Mouse (Mus musculus) lung, postnatal 14 days (tissue): ENCODE results near the gene Shank2.
A peak's percentile ranks its signal among the peaks of the same experiment; 100 is the strongest.

ENCODE experiments used
- DNase-seq: peaks from one replicate; pipeline ENCODE4 v3.0.0; 2021

The Shank2 gene

DNA sequence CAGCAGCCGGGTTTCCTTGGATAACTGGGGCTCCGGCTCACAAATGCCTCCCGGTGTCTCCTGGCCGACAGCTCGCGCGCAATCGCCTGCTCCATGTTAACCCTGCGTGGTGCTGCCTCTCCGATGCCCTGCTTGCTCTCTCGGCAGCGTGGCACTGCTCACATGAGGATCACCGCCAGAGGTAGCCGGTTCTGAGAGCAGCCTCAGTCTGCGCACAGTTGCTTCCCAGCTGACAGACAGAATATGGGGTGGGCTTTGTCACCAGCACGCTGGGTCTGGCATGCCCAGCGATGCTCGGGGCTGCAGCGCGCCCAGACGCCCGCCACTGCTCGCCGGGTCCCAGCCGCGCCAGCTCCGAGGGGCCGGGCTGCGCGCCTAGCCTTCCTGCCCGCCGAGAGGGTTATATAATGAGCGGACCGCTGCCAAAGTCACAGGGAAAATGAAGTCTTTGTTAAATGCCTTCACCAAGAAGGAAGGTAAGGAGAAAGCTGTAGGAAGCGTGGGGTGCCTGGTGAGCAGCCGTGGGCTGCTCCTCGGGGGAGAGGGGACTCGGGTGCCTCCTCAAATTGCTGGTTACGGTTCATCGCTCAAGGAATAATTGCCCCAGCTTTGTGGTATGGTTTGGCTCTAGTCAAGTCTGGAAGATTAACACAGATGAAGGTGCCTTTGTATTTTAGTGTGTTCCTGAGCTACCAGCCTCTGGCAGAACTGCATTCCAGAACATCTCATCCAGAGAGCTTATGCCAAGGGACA lies 173.9 kb downstream of the Shank2 start:
- no peak for DNase-seq

DNA sequence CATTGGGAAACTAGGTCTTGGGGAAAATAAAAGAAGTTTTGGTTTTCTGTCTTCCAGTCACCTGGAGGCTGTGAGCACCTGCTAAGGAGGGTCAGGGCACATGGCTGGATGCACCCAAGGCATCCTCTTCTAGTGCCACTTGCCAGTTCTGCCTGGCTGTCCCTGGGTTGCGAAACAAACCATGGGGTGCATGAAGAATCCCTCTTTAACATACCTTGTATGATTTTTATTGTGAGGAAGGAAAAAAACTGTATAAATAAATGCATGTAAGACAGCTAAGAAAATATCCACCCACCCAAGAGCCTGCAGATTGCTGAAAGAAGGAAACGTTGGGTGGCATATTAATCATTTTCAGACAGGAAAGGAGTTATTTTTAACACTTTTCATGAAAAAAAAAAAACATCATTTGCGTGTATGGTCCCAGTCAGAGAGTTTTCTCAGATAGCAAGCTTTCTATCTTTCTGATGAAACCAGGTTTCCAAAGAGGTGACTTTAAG lies 174.6 kb downstream of the Shank2 start:
- no peak for DNase-seq

DNA sequence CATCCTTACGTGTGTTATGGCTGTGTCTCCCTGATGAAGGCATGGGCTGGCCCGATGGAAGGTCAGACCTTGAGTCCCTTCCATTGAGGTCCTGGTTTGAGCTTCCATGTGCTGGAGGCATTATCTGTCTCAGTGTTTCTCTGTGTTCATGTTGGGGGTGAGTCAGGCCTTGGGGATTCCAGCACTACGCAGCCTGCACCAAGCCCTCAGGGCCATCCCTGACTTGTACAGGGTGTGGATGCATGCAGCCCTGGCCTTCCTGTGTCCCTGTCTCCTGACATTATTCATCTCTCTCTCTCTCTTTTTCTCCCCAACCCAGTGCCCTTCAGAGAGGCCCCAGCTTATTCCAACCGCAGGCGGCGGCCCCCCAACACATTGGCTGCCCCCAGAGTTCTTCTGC lies 177.7 kb downstream of the Shank2 start:
- no peak for DNase-seq

DNA sequence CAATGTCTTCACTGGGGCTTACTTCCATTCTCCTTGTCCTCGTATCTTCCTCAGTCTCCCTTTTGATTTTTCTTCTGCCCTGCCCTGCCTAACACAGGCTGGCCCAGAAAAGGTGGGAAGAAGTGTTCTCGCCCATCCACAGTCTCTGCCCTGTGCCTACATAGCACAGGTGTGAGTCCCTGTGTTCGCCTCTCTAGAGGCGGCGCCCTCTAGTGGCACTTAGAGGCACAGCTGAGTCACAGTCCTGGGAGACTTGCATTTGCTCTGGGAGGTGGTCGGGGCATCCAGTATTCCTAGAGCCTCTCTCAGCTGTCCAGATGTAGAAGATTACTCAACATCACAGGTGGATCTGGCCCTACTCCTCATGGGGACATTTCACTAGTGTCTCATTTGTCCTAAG lies 179.2 kb downstream of the Shank2 start:
- DNase-seq: peak; percentile 57

DNA sequence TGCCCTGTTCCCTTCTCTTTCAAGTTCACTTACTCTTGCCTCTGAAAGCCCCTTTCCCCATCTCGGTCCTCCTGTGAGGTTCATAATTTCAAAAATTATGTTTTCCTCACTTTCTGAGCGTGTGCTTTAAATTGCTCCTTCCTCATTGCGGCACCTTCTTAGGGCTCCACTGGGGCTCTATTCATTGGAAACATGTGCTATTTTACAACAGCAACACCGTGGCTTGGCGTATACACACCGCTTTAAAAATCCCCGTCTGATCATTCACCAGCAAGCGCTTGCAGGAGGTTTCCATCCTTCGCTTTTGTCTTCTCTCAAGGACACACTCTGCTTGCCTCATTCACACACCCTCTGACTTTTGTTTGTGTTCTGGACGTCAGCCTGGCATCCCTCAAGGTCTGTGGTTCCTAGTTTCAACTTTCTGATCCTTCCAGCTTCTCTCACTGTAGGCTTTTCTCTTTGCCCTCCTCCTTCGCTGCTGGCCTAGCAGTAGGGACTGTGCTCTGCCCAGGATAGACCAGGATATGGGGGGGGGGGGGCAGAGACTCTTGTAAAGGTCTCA lies 186.2 kb downstream of the Shank2 start:
- DNase-seq: no peak

DNA sequence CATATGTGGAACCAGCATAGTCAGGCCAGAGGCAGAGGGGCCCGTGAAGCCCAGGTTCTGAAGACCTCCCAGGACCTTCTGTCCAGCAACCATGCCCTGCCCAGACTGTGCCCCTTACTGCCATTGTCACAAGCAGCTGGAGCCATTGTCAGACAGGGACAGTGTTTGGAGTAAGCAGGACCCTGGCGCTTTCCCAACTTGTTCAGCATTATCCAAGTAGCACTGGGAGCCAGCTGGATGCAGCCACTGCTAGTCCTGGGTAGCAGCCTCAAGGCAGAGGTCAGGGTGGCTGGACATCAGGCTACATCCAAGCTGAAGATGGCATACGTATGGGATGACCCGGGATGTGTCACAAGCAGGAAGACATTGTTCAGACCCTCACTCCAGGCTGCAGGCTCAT lies 187.7 kb downstream of the Shank2 start:
- DNase-seq: no peak

DNA sequence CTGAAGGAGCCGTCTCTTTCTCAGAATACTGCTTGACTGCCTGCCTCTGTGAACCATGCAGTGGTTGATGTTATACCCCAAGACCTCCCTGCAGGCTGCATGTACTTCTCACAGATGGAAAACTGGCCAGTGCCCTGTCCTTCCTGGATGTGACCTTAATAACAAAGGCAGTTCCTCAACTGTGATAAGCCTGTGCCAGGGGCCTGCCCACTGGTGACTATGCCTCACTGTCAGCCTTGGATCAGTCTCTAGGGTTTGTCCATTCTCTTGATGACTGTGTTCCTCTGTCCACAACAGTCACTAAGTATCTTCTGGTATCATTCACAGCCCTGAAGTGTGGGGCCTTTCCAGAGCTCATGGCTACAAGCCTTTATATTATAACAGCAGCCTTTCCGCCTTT lies 196.8 kb downstream of the Shank2 start:
- no peak for DNase-seq

DNA sequence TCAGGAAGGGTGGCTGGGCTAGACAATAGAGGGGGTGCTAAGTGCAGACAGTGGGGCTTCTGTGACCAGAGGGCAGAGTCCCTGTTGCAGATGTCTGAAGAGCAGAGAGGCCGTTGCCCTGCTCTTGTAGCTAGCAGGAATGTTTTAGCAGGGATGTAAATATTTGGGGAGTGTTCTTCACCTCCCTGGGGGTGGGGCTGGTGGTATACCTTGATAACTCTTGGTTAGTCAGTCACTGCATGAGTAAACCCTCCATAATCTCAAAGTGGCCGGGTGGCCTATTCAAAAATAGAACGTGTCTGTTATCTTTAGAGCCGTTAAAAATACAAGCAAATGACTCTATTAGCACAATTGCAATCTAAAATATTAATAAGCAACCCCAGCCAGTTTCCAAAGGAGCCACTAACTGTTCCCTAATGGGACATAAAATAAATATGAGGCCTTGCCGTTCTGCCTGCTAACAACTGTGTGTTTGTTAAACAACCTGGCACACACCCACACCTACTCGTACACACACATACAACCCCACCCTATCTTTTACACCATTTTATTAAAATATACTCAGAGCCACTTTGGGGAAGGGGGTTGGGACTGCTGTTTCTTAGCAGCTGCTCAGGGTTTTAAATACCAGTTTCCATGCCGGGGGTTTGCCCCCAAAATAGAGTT lies 200.4 kb downstream of the Shank2 start:
- DNase-seq: no peak

DNA sequence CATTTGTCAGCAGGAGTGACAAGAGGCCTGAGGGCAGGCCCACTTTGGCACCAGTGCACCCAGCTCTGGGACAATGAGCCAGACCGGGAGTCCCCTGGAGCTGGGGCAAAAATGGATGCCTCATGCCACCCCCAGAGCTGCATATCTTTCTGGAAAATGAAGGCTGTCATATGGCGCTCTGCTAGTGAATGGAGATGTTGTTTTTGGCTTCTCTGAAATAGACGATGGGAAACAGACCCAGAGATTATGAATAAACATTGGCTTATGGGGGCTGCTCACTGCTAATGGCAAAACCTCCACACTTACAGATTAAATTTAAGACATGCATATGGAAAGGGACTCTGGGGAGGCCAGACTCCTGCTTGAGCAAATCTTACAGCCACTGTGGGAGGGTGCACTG lies 202.6 kb downstream of the Shank2 start:
- no peak for DNase-seq

DNA sequence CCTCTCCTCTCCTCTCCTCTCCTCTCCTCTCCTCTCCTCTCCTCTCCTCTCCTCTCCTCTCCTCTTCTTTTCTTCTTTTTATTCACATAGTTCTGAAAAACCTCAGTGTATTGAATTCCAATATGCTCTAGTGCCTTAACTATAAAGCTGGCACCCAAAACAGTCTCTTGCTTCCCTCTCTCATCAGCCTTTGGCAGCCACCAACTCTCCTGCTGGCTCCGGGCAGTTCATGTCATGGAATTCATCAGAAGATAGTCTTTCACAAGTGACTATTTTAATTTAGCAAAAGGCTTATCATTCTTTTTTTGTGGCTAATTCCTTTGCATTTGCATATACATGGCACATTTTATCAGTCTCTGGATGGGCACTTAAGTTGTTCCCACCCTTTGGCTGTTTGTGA lies 203.4 kb downstream of the Shank2 start:
- no peak for DNase-seq

DNA sequence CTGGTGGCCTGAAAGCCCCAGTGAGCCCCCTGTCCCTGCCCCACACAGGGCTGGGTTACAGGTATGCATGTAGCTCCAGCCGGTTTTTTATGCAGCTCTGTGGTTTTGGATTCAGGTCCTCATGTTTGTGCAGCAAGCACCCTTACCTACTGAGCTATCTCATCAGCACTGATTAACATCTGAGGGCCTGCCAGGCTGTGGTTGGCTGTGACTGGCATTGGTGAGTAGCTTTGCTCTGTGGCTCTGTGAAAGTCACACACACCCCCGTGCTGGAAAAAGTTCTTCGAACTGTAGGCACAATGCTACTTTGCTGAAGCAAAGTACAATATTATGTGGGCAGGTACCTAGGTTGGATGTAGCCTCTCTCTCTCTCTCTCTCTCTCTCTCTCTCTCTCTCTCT lies 204.1 kb downstream of the Shank2 start:
- no peak for DNase-seq

DNA sequence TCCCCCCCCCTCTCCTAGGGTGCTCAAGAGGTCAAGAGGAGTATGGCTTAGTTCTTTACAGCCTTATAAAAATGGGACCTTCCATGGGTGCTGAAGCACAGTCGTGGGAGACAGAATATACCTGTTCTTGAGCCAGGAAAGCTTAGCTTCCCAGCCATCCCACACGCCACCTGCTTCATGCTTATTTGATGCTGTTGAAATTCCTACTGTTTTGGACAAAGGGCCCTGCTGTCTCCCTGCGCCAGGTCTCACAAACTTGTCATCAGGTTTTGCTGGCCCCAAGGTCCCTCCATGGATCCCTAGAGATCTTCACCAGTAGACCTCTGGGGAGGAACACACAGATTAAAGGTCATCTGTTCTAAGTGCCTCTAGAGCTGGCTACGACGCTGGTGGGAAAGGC lies 204.5 kb downstream of the Shank2 start:
- DNase-seq: no peak

DNA sequence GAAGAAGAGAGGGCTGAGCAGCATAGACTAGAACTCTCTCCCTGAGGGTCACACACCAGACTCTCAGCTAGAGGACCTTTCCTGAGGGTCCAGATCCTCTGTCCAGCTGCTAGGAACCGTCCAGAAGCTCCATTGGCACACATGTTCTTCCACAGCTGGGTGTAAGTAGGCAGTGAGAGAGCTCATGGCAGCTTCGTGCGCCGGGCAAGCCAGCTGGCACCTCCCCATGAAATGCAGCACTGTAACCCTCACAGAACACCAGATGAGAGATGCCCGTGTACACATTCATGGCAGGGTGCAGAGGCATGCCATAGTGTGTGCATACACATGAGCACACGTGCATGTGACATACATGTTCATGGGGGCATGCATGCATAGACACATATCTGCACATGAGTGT lies 205.4 kb downstream of the Shank2 start:
- DNase-seq: no peak

DNA sequence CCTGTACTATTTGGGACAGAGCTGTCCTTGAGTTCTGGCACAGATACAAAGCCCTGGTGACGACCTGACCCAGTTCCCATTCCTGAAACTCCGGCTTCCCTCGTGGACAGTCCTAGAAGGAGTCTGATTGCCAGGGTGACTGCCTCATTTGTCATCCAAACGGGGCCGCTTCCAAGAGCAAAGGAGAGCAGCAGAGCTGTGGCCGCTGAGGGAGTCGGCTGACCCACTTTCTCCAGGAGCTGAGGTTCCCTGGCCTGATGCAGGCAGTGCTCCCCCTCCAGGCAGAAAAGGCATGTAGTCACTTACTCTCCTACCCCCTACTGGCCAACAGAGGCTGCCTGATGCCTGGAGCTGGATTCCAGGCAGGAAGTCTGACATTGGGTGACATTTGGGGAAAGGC lies 206.1 kb downstream of the Shank2 start:
- DNase-seq: peak; percentile 39

DNA sequence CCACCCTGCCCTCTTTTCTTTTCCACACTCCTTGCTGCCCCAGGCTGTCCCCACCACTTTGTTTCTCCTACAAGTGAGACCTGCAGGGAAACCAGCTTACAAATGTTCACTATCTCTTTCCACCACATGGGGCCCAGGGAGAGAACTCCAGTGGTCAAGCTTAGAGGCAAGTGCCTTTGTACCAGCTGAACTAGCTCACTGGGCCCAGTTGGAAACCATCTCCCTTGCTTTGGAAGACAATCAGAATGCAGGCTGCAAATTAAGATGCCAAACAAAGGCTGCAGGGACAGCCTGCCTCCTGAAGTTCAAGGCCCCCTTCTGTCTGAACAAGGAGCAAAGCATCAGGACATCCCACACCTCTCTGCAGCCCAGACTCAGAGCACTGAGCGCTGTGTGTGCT lies 206.9 kb downstream of the Shank2 start:
- DNase-seq: no peak

DNA sequence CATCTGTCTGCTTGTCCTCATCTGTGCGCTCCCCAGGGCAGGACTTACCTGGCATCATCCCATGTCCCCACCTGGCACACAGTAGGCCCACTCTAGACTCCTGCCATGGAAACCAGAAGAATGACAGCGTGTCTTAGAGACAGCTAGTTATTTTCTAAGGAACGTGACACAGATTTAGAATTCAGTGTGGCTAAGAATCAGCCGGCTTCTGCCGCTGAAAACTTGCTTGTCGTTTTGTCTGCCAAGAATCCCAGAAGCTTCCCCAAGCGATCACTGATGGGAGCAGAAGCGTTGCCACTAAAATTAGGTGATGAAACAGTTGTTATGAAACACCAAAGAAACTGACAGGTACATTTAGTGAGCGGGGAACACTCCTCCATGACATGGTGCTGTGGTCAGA lies 208.8 kb downstream of the Shank2 start:
- no peak for DNase-seq

DNA sequence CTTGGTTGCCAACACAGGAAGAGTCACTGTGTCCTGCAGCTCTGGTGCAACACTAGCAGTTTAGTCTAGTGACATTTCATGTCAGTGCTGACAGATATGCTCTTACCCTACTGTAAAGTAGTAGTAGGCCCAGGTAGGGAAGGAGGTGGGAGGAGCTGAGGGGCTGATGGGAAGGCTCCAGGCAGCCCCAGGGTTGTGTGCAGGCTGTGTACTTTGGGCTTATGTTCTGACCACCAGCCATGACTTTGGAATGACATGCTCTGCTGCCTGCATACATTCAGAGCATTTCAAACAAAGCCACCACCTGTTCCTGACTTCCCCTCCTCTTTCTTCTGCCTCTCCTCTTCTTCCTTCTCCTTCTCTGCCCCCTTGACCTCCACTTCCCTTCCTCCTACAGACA lies 211.0 kb downstream of the Shank2 start:
- DNase-seq: no peak

DNA sequence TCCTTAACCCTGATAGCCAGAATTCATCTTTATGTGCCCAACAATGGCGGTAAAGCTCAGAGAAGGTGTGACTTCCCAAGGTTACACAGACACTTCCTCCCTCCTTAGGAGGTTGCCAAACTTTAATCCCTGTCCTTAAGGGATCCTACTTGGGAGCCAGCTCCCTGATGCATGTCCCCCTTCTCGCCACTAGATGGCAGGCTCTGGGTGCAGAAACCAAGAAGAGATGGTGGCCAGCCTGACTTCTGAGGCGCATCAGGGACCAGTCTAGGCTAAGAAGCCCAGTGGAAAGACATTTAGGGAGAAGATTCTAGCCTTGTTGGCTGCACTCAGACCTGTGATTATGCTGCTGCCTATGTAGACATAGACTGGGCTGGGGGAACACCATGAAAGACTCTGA lies 215.5 kb downstream of the Shank2 start:
- DNase-seq: peak; percentile 71

DNA sequence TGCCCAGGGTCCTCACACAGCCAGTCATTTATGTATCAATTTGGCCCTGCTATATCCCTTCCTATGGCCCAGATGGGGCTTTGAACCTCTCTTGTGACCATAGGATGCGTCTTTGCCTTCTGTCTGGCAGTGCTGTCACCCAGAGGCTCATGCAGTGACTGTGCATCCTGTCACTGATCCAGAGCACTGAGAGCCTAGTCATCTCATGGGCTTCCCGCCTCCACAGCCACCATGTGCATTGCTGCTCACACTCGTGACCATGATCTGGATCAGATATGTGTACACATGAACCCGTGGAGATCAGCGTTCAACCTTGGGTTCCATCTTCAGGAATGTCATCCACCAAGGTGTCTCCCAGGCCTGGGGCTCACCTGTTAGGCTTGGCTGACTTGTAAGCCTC lies 227.0 kb downstream of the Shank2 start:
- DNase-seq: no peak

DNA sequence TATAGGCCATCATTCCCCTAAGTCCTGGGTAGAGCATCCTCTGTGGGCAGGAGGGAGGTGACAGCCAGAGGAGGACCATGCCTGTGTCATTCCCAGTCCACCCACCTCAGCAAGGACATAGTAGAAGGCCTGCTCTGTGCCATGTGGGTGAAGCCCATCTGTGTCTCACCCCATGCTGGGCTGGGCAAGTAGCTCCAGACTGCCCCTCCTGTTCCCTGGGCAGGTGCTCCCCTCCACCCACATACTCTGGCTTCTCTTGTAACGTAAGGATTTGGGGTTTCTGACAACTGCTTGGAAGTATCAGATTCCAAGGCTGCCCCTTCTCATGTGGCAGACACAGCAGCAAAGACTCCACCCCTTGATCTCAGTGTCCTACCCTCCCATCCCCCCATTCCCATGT lies 227.7 kb downstream of the Shank2 start:
- DNase-seq: no peak

DNA sequence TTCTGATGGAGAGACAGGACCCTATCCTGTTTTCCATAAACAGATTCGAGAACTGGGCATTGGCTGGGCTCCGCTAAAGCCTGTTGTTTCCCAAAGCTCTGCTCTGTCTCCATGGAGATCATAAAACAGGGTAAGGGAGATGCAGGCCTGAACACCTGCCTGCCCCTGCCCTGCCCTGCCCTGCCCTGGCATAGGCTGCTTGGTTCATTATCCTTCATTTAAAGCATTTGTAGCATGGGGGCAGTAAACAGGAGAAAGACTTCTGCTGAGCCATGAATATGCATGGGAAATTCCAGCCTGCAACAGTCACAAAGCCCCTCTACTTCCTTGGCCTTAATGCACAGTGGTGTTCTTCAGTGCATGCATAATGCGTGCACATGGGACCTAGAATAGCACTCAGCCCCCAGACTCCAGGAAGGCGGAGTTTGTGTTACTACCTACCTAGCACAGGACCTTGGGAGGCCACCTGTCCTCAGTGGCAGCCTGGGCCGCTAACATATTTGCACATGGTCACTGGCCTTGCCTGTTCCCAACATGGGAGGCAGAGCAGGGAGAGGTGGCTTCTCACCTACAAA lies 230.5 kb downstream of the Shank2 start:
- DNase-seq: no peak

DNA sequence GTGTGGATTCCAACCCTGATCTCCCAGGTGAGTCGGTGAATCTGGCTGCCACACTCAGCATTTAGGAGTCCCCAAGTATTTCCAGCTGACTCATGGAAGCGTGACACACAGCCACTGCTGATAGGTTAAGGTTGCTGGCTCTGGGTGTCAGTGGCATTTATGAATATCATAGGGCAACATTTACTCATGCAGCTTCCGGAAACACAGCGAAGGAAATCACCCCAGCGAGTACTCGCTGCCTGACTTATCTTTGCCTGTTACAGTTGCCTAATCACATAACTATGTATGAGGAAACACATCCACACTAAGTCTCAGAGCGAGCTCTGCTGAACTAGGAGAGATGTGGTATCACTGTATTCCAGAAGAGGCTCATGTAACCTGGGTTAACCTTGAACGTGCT lies 231.8 kb downstream of the Shank2 start:
- no peak for DNase-seq

DNA sequence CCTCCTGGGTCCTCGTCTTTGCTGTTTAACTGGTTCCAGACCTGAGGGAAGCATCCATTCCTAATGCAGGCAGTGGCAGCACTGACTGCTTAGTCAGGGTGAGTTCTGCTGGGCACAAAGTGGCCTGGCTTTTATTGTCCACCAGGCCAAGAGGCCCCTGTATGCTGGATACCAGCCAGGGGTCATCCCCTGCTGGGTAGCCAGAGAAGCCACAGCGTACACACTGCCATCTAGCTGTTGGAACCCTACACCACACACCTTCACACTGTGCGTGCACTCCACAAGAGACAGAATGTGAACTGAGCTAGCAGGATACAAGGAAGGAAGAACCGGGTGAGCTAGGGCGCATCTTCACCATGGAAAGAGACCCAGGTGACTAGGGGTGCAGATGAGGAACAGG lies 233.1 kb downstream of the Shank2 start:
- DNase-seq: no peak

DNA sequence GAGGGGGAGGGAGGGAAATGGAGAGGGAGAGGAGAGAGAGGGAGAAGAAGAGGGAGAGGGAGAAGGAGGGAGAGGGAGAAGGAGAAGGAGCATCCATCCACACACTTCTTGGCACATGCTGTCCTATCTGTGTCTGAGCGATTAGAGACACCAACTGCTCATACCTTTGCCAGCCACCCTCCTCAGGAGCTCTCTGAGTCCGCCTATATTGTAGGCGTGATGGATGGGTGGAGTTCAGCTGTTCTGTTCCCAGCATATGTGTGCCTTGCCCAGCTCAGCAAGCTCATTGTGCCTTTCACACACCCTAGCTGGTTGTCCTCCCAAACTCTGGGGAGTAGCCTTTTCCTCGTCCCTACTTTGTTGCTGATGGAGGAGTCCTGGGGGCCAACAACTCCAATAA lies 233.8 kb downstream of the Shank2 start:
- DNase-seq: no peak
